Mouse (Mus musculus): ENCODE measurements around the gene Sat2. TPM values are rescaled to one million over a fixed set of nuclear protein-coding genes. Genes with fewer than 3 reads are reported as not detected.
A peak's percentile ranks its signal among the peaks of the same experiment; 100 is the strongest.

The Sat2 gene
- polyA plus RNA-seq, 1 experiment from 2014 or later: 26.2 TPM

DNA sequence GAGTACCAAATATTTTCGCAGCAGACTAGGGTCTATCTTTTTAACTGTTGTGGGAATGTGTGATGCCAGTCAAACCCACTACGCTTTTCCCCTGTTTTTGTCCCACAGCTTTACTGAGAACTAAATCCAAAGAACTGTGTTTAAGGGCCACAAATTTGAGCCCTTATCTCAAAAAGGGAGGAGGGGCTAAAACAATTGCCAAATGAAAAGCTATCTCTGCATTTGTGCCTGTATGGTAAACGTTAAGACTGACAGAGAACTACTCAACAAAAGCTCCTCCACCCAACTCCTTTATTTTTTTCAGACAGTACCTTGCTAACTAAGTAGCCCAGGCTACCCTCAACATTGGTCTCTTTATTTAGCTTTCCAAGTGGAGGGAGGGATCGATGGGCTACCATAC, 29.0 kb upstream of the Sat2 start:
- ATAC-seq: no peak
- no peaks in the 10 kb centered on the region for H3K9me3 ChIP-seq (ENCODE audit: control insufficient read depth, low read length)
- 92% methylated on average over 4 of the region's 4 CpGs for WGBS
- peaks cover 24% of the 10 kb centered on the region for H3K36me3 ChIP-seq (ENCODE audit: control insufficient read depth, insufficient read depth, low read length)
- H3K4me3 ChIP-seq (ENCODE audit: low read length): no peak overlapping the region
- no peak overlapping the region for H3K9ac ChIP-seq (ENCODE audit: low read depth, low read length)
- no peaks in the 10 kb centered on the region for H3K27me3 ChIP-seq (replicated peaks; ENCODE audit: control insufficient read depth, insufficient read depth, low read length)
- H3K27ac ChIP-seq (ENCODE audit: low read depth, low read length): peak overlapping the region; percentile 5; the same call in 1 of the 2 replicates
- H3K4me1 ChIP-seq (ENCODE audit: control insufficient read depth, insufficient read depth, low read depth, low read length): no peaks in the 10 kb centered on the region
- no peak overlapping the region for H3K4me2 ChIP-seq (ENCODE audit: low read length)

DNA sequence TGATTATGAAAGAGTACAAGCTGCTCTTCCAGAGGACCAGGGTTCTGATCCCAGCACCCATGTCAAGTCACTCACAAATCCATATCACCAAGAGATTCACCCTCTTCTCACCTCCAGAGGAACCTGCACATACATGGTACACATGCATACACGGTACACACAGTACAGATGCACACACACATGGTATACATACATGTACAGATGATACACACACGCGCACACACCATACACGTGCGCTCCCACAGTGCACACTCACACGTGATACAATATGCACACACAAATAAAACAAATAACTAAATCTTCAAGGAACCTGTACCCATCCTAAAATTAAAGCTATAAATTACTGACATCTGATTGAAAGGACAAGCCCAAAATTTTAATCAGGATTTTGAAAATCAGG, 27.0 kb upstream of the Sat2 start:
- Histone ChIP-seq H3K4me1 (ENCODE audit: control insufficient read depth, insufficient read depth, low read depth, low read length) (no peaks in the 10 kb centered on the region), H3K36me3 (ENCODE audit: control insufficient read depth, insufficient read depth, low read length) (peaks cover 7% of the 10 kb centered on the region), H3K27me3 (replicated peaks; ENCODE audit: control insufficient read depth, insufficient read depth, low read length) (no peaks in the 10 kb centered on the region), H3K4me3 (ENCODE audit: low read length) (no peak overlapping the region), H3K9me3 (ENCODE audit: control insufficient read depth, low read length) (no peaks in the 10 kb centered on the region), H3K4me2 (ENCODE audit: low read length) (no peak overlapping the region), H3K9ac (ENCODE audit: low read depth, low read length) (no peak overlapping the region), H3K27ac (ENCODE audit: low read depth, low read length) (no peak overlapping the region)
- WGBS: 94% methylated on average over 6 of the region's 6 CpGs
- ATAC-seq: no peak

DNA sequence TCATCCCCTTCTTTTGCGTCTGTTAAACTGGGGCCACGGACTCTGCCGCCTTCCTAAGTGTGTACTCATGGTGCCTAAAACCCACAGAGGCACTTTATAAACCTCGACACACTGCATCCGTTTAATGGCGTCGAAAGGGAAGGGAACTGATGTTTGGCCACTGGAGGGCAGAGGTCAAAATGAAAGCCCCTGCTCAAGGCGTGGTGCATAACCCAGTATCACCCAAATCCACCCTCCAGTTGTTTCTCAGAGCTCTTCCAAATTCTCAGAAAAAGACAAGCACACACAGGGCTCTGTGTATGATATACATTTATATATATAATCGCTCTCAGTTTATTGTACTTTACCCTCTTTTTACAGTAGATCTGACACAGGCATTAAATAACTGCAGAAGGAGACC, 22.4 kb upstream of the Sat2 start:
- Histone ChIP-seq H3K36me3 (ENCODE audit: control insufficient read depth, insufficient read depth, low read length) (peaks cover 10% of the 10 kb centered on the region; the same call in 1 of the 2 replicates), H3K27me3 (replicated peaks; ENCODE audit: control insufficient read depth, insufficient read depth, low read length) (no peaks in the 10 kb centered on the region), H3K4me2 (ENCODE audit: low read length) (no peak overlapping the region; the same call in 1 of the 2 replicates), H3K4me3 (ENCODE audit: low read length) (no peak overlapping the region), H3K27ac (ENCODE audit: low read depth, low read length) (no peak overlapping the region), H3K9me3 (ENCODE audit: control insufficient read depth, low read length) (no peaks in the 10 kb centered on the region), H3K9ac (ENCODE audit: low read depth, low read length) (no peak overlapping the region), H3K4me1 (ENCODE audit: control insufficient read depth, insufficient read depth, low read depth, low read length) (peaks cover 19% of the 10 kb centered on the region; the same call in 1 of the 2 replicates)
- 11% methylated on average over 9 of the region's 9 CpGs for WGBS
- ATAC-seq: no peak

DNA sequence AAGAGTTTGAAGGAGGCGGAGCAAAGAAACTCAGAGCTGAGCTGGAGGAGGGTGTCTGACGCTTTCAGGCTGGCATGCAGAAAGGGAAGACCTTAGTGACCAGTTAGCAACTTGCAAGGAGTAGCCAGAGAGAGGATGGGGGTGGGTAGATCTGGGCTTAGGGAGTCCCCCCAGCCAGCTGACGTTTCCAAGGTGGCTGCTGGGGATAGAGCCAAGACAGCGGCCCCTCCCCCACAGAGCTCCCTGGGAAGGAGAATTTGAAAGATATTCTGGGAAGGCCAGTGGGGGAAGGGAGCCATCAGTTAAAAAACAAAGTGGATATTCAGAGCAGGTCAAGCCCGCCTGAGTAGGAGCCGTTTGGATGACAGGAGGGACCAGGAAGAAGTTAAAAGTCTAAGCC, 21.7 kb upstream of the Sat2 start:
- peak; percentile 76 for ATAC-seq
- 0 out of 2 replicates have a peak overlapping the region, but pooled peaks have one; percentile 6 for H3K9ac ChIP-seq (ENCODE audit: low read depth, low read length)
- peak overlapping the region; percentile 16; the same call in 1 of the 2 replicates for H3K4me2 ChIP-seq (ENCODE audit: low read length)

DNA sequence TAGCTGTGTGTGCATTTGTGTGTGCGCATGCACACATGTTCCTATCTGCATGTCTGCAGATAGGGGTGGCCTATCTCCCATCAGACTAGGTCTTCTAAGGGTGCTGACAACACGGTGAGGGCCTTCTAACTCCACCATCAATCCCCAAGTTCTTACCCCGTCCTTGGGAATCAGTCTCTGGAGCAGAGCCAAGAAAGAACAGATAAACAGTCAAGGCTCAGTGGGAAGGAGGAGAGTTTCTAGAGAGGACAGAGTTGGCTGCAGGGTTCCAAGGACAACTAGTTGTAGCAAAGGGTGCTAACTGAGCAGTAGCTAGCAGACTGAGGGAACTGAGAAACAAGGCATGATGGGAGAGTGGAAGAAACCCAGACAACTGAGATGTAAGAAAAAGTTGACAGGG, 20.1 kb upstream of the Sat2 start:
- 71% methylated on average over 3 of the region's 3 CpGs for WGBS
- no peaks in the 10 kb centered on the region for H3K9me3 ChIP-seq (ENCODE audit: control insufficient read depth, low read length)
- ATAC-seq: no peak

More for the DNA sequence above, 21.7 kb upstream of the Sat2 start:
- no peaks in the 10 kb centered on the region for H3K27me3 ChIP-seq (replicated peaks; ENCODE audit: control insufficient read depth, insufficient read depth, low read length)
- no peaks in the 10 kb centered on the region for H3K9me3 ChIP-seq (ENCODE audit: control insufficient read depth, low read length)
- no peak overlapping the region for H3K27ac ChIP-seq (ENCODE audit: low read depth, low read length)
- H3K36me3 ChIP-seq (ENCODE audit: control insufficient read depth, insufficient read depth, low read length): peaks cover 10% of the 10 kb centered on the region; the same call in 1 of the 2 replicates
- no peak overlapping the region for H3K4me3 ChIP-seq (ENCODE audit: low read length)
- WGBS: 9% methylated on average over 6 of the region's 6 CpGs
- H3K4me1 ChIP-seq (ENCODE audit: control insufficient read depth, insufficient read depth, low read depth, low read length): peaks cover 19% of the 10 kb centered on the region; the same call in 1 of the 2 replicates

DNA sequence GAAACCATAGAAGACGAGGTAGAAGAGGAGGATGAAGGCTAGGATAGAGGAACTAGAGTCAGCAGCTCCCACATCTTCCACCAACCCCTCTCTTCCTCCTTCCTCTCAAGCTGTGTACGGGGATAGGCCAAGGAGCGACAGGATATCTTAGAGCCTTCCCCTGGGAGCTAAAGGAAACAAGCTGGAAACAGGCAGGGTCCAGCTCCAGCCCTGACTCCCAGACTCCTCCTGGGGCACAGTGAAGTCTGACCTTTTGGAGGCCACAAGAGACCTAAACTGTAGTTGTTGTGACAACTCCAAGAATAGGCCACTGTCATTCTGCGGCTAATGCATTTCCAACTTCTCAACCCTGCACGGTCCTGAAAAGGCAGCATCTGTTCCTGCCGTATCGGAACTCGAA, 18.3 kb upstream of the Sat2 start:
- WGBS: 77% methylated on average over 8 of the region's 8 CpGs
- no peaks in the 10 kb centered on the region for H3K27me3 ChIP-seq (replicated peaks; ENCODE audit: control insufficient read depth, insufficient read depth, low read length)
- ATAC-seq: no peak
- H3K36me3 ChIP-seq (ENCODE audit: control insufficient read depth, insufficient read depth, low read length): peaks cover 10% of the 10 kb centered on the region; the same call in 1 of the 2 replicates
- H3K4me2 ChIP-seq (ENCODE audit: low read length): peak overlapping the region; percentile 76
- H3K9ac ChIP-seq (ENCODE audit: low read depth, low read length): no peak overlapping the region
- H3K4me3 ChIP-seq (ENCODE audit: low read length): peak overlapping the region; percentile 10; the same call in 1 of the 2 replicates
- H3K27ac ChIP-seq (ENCODE audit: low read depth, low read length): no peak overlapping the region
- peaks cover 19% of the 10 kb centered on the region; the same call in 1 of the 2 replicates for H3K4me1 ChIP-seq (ENCODE audit: control insufficient read depth, insufficient read depth, low read depth, low read length)
- no peaks in the 10 kb centered on the region for H3K9me3 ChIP-seq (ENCODE audit: control insufficient read depth, low read length)

More for the DNA sequence above, 20.1 kb upstream of the Sat2 start:
- Histone ChIP-seq H3K4me1 (ENCODE audit: control insufficient read depth, insufficient read depth, low read depth, low read length) (peaks cover 19% of the 10 kb centered on the region; the same call in 1 of the 2 replicates), H3K27ac (ENCODE audit: low read depth, low read length) (no peak overlapping the region), H3K4me3 (ENCODE audit: low read length) (no peak overlapping the region), H3K4me2 (ENCODE audit: low read length) (no peak overlapping the region; the same call in 1 of the 2 replicates), H3K36me3 (ENCODE audit: control insufficient read depth, insufficient read depth, low read length) (peaks cover 10% of the 10 kb centered on the region; the same call in 1 of the 2 replicates), H3K27me3 (replicated peaks; ENCODE audit: control insufficient read depth, insufficient read depth, low read length) (no peaks in the 10 kb centered on the region), H3K9ac (ENCODE audit: low read depth, low read length) (no peak overlapping the region)

DNA sequence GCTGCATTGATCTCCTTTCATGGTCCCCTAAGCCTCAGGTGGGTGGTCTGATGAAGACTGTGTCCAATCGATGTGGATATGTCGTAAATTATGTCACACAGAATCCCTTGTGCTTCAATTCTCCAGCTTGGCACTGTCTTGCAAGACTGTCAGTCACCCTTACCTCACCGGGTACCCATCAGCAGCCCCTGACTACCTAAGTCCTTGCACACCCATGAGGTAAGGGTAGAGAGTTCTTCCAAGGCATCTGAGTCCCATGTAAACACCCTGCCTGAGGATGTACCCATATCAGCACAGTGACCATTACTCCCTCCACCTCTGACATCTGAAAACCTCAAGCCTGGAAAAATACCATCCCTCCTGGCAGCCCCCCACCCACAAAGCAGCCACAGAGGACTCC, 17.5 kb upstream of the Sat2 start:
- Histone ChIP-seq H3K9me3 (ENCODE audit: control insufficient read depth, low read length) (no peaks in the 10 kb centered on the region), H3K4me2 (ENCODE audit: low read length) (peak overlapping the region; percentile 76), H3K4me3 (ENCODE audit: low read length) (peak overlapping the region; percentile 75), H3K27ac (ENCODE audit: low read depth, low read length) (peak overlapping the region; percentile 87), H3K36me3 (ENCODE audit: control insufficient read depth, insufficient read depth, low read length) (peaks cover 10% of the 10 kb centered on the region; the same call in 1 of the 2 replicates), H3K9ac (ENCODE audit: low read depth, low read length) (peak overlapping the region; percentile 87), H3K4me1 (ENCODE audit: control insufficient read depth, insufficient read depth, low read depth, low read length) (peaks cover 19% of the 10 kb centered on the region; the same call in 1 of the 2 replicates), H3K27me3 (replicated peaks; ENCODE audit: control insufficient read depth, insufficient read depth, low read length) (no peaks in the 10 kb centered on the region)
- WGBS: 43% methylated on average over 3 of the region's 3 CpGs
- no peak for ATAC-seq

DNA sequence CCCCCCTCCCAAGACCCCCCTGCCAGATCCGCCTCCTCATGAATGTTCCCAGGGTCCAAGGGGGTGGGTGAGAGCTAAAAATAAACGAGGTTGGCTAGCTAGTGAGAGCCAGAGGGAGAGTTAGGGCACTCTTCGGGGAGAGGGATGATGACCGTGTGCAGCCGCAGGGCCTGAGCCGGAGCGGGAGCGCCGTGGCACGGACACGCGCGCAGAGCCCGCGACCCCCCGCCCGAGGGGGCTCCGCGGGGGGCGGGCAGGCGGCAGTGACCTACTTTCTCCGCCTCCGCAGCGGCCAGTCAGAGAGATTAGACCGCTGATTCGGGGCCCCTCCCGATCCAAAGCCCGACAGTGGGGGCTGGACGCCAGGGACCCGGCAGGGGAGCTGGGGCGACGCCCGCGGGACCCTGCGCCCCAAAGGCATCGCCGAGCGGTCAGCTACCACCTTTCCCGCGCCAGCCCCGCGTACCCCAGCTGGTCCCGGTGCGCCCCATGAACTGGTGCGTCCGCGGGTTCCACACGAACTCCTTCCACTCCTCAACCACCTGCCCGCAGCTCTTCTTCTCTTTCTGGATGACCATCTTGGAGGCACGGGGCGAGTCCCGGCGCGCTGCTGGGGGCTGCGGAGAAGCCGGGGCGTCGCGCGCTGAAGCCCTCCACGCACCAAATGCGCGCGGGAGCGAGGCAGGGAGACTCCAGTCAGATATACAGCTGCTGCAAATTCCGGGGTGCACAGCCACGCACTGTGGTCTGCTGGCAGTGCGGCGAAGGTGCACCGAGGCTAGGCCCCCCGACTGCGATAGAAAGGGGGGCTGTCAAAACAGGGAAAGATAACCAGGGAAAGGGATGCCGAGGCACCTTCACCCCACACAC, 16.8 kb upstream of the Sat2 start:
- Histone ChIP-seq H3K27ac (ENCODE audit: low read depth, low read length) (peak overlapping the region; percentile 87), H3K4me2 (ENCODE audit: low read length) (peak overlapping the region; percentile 76), H3K4me1 (ENCODE audit: control insufficient read depth, insufficient read depth, low read depth, low read length) (peaks cover 19% of the 10 kb centered on the region; the same call in 1 of the 2 replicates), H3K36me3 (ENCODE audit: control insufficient read depth, insufficient read depth, low read length) (peaks cover 10% of the 10 kb centered on the region; the same call in 1 of the 2 replicates), H3K4me3 (ENCODE audit: low read length) (peak overlapping the region; percentile 75), H3K27me3 (replicated peaks; ENCODE audit: control insufficient read depth, insufficient read depth, low read length) (no peaks in the 10 kb centered on the region), H3K9me3 (ENCODE audit: control insufficient read depth, low read length) (no peaks in the 10 kb centered on the region), H3K9ac (ENCODE audit: low read depth, low read length) (peak overlapping the region; percentile 87)
- ATAC-seq: peak; percentile 44
- under 1% methylated on average over 55 of the region's 73 CpGs for WGBS

Measured in hindbrain, embryonic 16.5 days (tissue).